Mouse (Mus musculus): ENCODE results near the gene Hist1h4j.

Gene Hist1h4j

DNA sequence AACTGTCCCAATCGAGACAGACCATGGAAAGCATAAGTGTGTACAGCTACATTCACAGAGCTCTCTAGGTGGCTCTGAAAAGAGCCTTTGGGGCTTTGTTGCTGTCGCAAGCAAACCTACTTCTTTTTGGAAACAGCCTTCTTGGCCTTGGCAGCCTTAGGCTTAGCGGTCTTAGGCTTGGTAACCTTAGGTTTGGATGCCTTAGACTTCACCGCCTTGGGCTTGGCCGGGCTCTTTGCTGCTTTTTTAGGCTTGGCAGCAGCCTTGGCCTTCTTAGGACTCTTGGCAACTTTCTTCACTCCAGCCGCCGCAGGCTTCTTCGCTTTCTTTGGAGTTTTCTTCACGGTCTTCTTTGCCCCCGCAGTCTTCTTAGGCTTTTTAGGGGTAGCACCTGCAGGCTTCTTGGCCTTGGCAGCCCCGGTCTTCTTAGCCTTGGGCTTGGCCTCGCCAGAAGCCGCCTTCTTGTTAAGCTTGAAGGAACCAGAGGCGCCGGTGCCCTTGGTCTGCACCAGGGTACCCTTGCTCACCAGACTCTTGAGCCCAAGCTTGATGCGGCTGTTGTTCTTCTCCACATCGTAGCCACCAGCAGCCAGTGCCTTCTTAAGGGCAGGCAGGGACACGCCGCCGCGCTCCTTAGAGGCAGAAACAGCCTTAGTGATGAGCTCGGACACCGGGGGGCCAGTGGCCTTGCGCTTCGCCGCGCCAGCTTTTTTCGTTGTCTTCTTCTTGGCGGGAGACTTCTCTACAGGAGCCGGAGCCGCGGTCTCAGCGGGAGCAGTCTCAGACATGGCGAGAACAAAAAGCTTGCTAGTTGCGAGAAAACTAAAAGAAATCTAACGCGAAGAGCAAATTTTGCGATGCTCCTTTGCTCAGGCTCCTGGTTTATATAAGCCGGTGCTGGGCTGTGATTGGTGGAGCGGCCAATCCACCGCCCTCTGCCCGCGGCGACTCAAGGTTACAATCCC, 45.2 kb downstream of the Hist1h4j start, which contains the start of gene Hist1h1b:
Gene Hist1h1b (minus strand): TSS at position 859 of the 965 bp plus-strand sequence.
- peak; percentile 83 for DNase-seq (ENCODE audit: low read depth, low spot score)

DNA sequence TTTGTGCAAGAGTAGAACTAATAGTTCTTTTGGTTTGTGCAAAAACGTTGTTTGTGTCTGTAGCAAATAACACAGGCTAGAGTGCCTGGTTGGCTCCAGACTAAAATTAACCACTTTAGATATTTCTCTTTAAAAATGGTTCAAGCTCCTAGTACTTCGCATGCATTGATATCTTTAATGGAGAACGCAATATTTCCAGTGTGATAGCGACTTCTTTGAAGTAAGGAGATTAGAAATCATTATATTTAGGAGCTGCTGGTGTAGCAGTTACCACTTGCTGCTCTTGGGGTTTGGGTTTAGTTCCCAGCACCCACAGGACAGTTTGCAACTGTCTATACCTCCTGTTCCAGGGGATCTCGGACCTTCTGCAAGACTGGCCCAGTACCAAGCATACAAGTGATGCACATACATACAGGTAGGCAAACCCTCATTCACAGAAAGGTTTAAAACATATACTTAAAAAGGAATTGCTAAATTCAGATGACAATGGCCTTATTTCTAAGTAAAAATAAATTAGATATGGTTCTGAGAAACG, 46.2 kb downstream of the Hist1h4j start:
- no peak for DNase-seq (ENCODE audit: low read depth, low spot score)

DNA sequence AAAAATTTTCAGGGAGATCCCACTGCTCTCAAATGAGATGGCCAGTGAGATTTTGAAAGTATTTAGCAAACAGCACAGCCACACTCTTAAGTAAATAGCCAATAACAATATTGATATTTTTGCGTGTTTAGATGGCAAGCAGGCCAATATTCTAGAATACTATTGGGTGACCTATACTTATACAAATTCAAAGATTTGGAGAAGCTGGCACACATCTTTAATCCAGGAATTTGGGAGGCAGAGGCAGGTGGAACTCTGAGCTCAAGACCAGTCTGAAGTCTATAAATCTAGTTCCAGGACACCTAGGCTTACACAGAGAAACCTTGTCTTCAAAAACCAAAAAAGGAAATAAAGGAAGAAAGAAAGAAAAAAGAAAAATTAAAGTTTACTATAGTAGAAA, 46.8 kb downstream of the Hist1h4j start:
- DNase-seq (ENCODE audit: low read depth, low spot score): no peak

DNA sequence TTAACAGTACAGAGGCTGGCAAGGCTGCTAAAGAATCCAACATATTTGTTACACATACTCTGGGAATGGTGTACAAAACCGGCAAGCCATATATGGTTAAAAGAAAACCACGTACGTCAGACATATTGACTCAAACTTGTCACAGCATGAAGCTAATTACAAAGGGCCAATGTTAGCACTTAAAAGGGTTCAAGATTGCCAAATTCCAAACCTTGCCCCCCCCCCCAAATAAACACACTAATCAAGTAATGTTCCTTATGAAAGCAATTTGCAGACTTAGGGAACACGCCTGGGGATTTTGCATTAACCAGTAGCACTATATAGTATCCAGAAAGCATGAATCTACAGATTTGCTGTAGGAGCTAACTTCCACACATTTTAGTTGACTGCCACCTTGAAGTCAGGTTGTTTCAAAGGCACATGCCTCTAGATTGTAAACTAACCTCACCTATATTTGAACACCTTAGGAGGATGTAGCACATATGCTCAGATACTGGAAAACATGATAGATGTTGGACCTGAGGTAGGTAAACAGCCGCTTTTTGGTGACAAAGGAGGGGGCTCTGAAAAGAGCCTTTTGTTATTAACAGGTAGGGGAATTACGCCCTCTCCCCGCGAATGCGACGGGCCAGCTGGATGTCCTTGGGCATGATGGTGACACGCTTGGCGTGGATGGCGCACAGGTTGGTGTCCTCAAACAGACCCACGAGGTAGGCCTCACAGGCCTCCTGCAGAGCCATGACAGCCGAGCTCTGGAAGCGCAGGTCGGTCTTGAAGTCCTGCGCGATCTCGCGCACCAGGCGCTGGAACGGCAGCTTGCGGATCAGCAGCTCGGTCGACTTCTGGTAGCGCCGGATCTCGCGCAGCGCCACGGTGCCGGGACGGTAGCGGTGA, 47.7 kb downstream of the Hist1h4j start:
- DNase-seq (ENCODE audit: low read depth, low spot score): peak; percentile 54

DNA sequence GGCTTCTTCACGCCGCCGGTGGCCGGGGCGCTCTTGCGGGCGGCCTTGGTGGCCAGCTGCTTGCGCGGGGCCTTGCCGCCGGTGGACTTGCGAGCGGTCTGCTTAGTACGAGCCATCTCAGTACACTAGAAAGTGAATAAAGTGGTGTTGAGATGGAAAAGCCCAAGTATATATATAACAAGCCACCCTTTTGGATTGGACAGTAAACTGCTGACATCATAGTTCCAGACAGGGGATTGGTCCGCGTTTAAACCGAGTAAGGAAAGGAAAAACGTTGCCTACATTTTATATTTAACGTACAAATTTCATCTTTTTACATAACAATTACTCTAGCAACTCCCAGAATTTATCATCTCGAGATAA, 48.4 kb downstream of the Hist1h4j start, which contains the start of gene Hist1h3i:
Gene Hist1h3i (minus strand): TSS at position 116 of the 363 bp plus-strand sequence.
- peak; percentile 90 for DNase-seq (ENCODE audit: low read depth, low spot score)

DNA sequence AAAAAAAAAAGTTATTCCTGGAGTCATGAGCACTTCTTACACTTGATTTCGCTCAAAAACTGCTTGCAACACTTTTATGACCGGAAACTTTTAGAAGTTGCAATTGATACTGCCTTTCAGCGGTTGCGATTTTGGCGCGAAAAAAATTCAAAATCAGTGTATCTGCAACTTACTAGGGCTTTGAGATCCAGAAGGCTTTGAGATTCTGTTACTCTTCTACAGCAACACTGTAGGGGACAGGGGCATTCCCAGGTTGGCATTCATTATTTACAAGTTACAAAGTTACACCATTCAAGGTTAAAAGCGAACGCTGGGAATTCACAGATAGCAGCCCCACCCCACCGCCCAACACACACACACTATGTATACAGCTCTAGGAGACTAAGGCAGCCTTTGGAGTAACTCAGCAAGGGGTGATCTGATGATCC, 48.9 kb downstream of the Hist1h4j start:
- DNase-seq (ENCODE audit: low read depth, low spot score): no peak

DNA sequence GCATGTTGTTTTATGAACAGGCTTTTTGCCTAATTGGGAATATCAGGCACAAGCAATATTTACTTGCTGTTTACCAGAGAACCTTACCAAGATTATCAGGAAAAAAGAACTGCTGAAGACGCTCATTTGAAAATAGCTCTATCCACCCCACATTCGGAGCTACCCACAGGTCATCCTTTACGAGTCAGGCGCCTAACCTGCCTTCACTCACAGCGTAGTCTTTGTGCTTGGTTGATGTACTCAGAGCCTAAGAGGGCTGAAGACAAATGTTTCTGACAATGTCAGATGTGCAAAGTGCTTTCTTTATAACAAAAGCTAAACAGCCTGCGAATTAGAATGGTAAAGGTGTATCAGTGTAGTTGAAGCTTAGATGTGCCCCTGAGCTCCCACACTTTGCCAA, 49.4 kb downstream of the Hist1h4j start:
- DNase-seq (ENCODE audit: low read depth, low spot score): no peak
